Mouse (Mus musculus): Measurements from ENCODE around the gene Mmp20.

- TF ChIP-seq EP300 (IDR thresholded peaks at IDR 0.05; ENCODE audit: insufficient read depth, low read depth, low read length), result no peak
- TF ChIP-seq CTCF (IDR thresholded peaks at IDR 0.05), result no peak
- TF ChIP-seq POLR2A (IDR thresholded peaks at IDR 0.05; ENCODE audit: insufficient read depth, low read depth, low read length), result no peak
These were observed 58.0 kb downstream of the Mmp20 start for GRCm38 (mm10) chr9:7686024-7686423.

Data from heart, adult 2 months (tissue).